Mouse (Mus musculus) CH12.LX (cell line): Measurements from ENCODE around the gene Xylb. TPM values are rescaled to one million over a fixed set of nuclear protein-coding genes. Genes with fewer than 3 reads are reported as not detected.

ENCODE experiments used
- DNase-seq: peaks from one replicate; pipeline ENCODE4 v3.0.0-alpha.2; 2013; ENCODE audit errors: extremely low read depth
- H3K27ac ChIP-seq: 2 replicates; pipeline ENCODE4 v1.5.1; 2012; ENCODE audit warnings: low read depth, mild to moderate bottlenecking, control low read depth, moderate library complexity; ENCODE audit not compliant: insufficient read depth
- H3K27me3 ChIP-seq: replicated peaks from 2 replicates; pipeline ENCODE3; 2012; ENCODE audit warnings: inconsistent platforms
- H3K36me3 ChIP-seq, 2 experiments: replicated peaks in 1 of 2; 2 replicates each; pipeline versions ENCODE3 to v1.6.1; 2012; ENCODE audit warnings: inconsistent platforms in 1 of 2, low read length in 1 of 2, mild to moderate bottlenecking in 1 of 2, mixed read lengths in 1 of 2, moderate library complexity in 1 of 2; ENCODE audit not compliant: control insufficient read depth in 1 of 2, insufficient read depth in 1 of 2
- H3K4me1 ChIP-seq, 2 experiments: 2 replicates each; pipeline ENCODE4 v1.6.1; 2012; ENCODE audit warnings: inconsistent platforms in 1 of 2, moderate library complexity in 1 of 2; ENCODE audit not compliant: insufficient read depth in 2 of 2, control insufficient read depth in 1 of 2
- H3K4me2 ChIP-seq: 2 replicates; pipeline ENCODE4 v1.6.1; 2012; ENCODE audit warnings: low read depth, mild to moderate bottlenecking, control low read depth; ENCODE audit not compliant: poor library complexity, insufficient read depth, severe bottlenecking
- H3K4me3 ChIP-seq, 3 experiments: fragments of 150-350 bp in 1 of 3; sonication (generic) in 1 of 3; replicated peaks in 1 of 3; 2 replicates each; pipeline versions ENCODE3 to v1.5.1; 2011 to 2012; ENCODE audit warnings: low read depth in 2 of 3, low read length in 2 of 3, mild to moderate bottlenecking in 2 of 3, moderate library complexity in 2 of 3, control low read depth in 1 of 3, improper control_type of control experiment in 1 of 3, inconsistent platforms in 1 of 3, mixed read lengths in 1 of 3; ENCODE audit not compliant: poor library complexity in 1 of 3
- H3K79me2 ChIP-seq: replicated peaks from 2 replicates; pipeline ENCODE4 v1.6.1; 2012; ENCODE audit warnings: mild to moderate bottlenecking, moderate library complexity; ENCODE audit not compliant: control insufficient read depth, poor library complexity, insufficient read depth, severe bottlenecking; ENCODE audit errors: extremely low read depth
- H3K9ac ChIP-seq: 2 replicates; pipeline ENCODE4 v1.6.1; 2012; ENCODE audit warnings: low read depth, mild to moderate bottlenecking, control low read depth, moderate library complexity; ENCODE audit not compliant: insufficient read depth
- H3K9me3 ChIP-seq: replicated peaks from 2 replicates; pipeline ENCODE3; 2012; ENCODE audit warnings: low read length, inconsistent platforms, mixed read lengths
- BHLHE40 ChIP-seq: IDR thresholded peaks from 2 replicates; pipeline ENCODE4 v1.6.1; 2011; ENCODE audit warnings: mild to moderate bottlenecking, low read depth, low read length, improper control_type of control experiment
- CHD1 ChIP-seq: IDR thresholded peaks from 2 replicates; pipeline ENCODE4 v1.6.1; 2012; ENCODE audit warnings: low read depth, low read length, improper control_type of control experiment, inconsistent platforms
- CHD2 ChIP-seq: IDR thresholded peaks from 2 replicates; pipeline ENCODE4 v1.6.1; 2011; ENCODE audit warnings: low read length, improper control_type of control experiment
- E2F4 ChIP-seq: IDR thresholded peaks from 2 replicates; pipeline ENCODE4 v1.6.1; 2011; ENCODE audit warnings: low read depth, low read length, improper control_type of control experiment; ENCODE audit not compliant: insufficient replicate concordance
- HCFC1 ChIP-seq: IDR thresholded peaks from 2 replicates; pipeline ENCODE4 v1.6.1; 2012; ENCODE audit warnings: low read depth, mild to moderate bottlenecking, inconsistent platforms, low read length, improper control_type of control experiment
- IRF4 ChIP-seq: IDR thresholded peaks from 2 replicates; pipeline ENCODE4 v1.6.1; 2014; ENCODE audit warnings: low read depth, mild to moderate bottlenecking, inconsistent platforms, low read length, improper control_type of control experiment
- JUN ChIP-seq: IDR thresholded peaks from 2 replicates; pipeline ENCODE4 v1.6.1; 2011; ENCODE audit warnings: low read depth, mild to moderate bottlenecking, low read length, improper control_type of control experiment, moderate library complexity; ENCODE audit not compliant: insufficient read depth
- KAT2A ChIP-seq: IDR thresholded peaks from 2 replicates; pipeline ENCODE4 v1.6.1; 2012; ENCODE audit warnings: low read length, improper control_type of control experiment, inconsistent platforms; ENCODE audit not compliant: insufficient replicate concordance
- MAX ChIP-seq: IDR thresholded peaks from 2 replicates; pipeline ENCODE4 v1.6.1; 2011; ENCODE audit warnings: low read length, improper control_type of control experiment
- MAZ ChIP-seq: IDR thresholded peaks from 2 replicates; pipeline ENCODE4 v1.6.1; 2012; ENCODE audit warnings: low read depth, mild to moderate bottlenecking, inconsistent platforms, low read length, improper control_type of control experiment, moderate library complexity
- MEF2A ChIP-seq: IDR thresholded peaks from 2 replicates; pipeline ENCODE4 v1.6.1; 2014; ENCODE audit warnings: low read depth, mild to moderate bottlenecking, inconsistent platforms, low read length, improper control_type of control experiment, borderline replicate concordance
- MXI1 ChIP-seq: IDR thresholded peaks from 2 replicates; pipeline ENCODE4 v1.6.1; 2011; ENCODE audit warnings: mild to moderate bottlenecking, low read depth, low read length, improper control_type of control experiment
- NRF1 ChIP-seq: IDR thresholded peaks from 2 replicates; pipeline ENCODE4 v1.6.1; 2014; ENCODE audit warnings: low read depth, mild to moderate bottlenecking, inconsistent platforms, low read length, improper control_type of control experiment, moderate library complexity
- POLR2A ChIP-seq: IDR thresholded peaks from 2 replicates; pipeline ENCODE4 v1.6.1; 2011; ENCODE audit warnings: low read depth, mild to moderate bottlenecking, improper control_type of control experiment, low read length
- POLR2AphosphoS2 ChIP-seq: IDR thresholded peaks from 2 replicates; pipeline ENCODE4 v1.6.1; 2011; ENCODE audit warnings: low read depth, low read length, improper control_type of control experiment
- RCOR1 ChIP-seq: conservative IDR thresholded peaks from 2 replicates; pipeline ENCODE4 v1.6.1; 2012; ENCODE audit warnings: low read depth, mild to moderate bottlenecking, inconsistent platforms, low read length, improper control_type of control experiment
- SIN3A ChIP-seq: IDR thresholded peaks from 2 replicates; pipeline ENCODE4 v1.6.1; 2012; ENCODE audit warnings: low read length, improper control_type of control experiment, inconsistent platforms
- SMC3 ChIP-seq: IDR thresholded peaks from 2 replicates; pipeline ENCODE4 v1.6.1; 2011; ENCODE audit warnings: low read depth, low read length, improper control_type of control experiment
- UBTF ChIP-seq: IDR thresholded peaks from 2 replicates; pipeline ENCODE4 v1.6.1; 2012; ENCODE audit warnings: low read depth, mild to moderate bottlenecking, inconsistent platforms, low read length, improper control_type of control experiment, moderate library complexity
- USF1 ChIP-seq: IDR thresholded peaks from 2 replicates; pipeline ENCODE4 v1.6.1; 2014; ENCODE audit warnings: low read depth, mild to moderate bottlenecking, inconsistent platforms, low read length, improper control_type of control experiment
- USF2 ChIP-seq: conservative IDR thresholded peaks from 2 replicates; pipeline ENCODE4 v1.6.1; 2011; ENCODE audit warnings: low read depth, low read length, improper control_type of control experiment
- ZC3H11A ChIP-seq: IDR thresholded peaks from 2 replicates; pipeline ENCODE4 v1.6.1; 2012; ENCODE audit warnings: low read depth, mild to moderate bottlenecking, inconsistent platforms, low read length, improper control_type of control experiment
- dilution Hi-C: fragments of 300-500 bp; cut with MboI; formaldehyde crosslinking; loops from 2 replicates; pipeline ENCODE4 v1.14.3; 2020; ENCODE audit warnings: low sequenced_read_pairs; ENCODE audit not compliant: extremely low pct_unique_long_range_greater_than_20kb, extremely low pct_ligation_motif_present
- in situ Hi-C: fragments of 300-500 bp; cut with MboI; formaldehyde crosslinking; loops from 3 replicates; pipeline ENCODE4 v1.14.3; 2019; ENCODE audit warnings: low sequenced_read_pairs, low pct_ligation_motif_present, low pct_unique_long_range_greater_than_20kb, mixed read lengths
- polyA plus RNA-seq: library from polyadenylated mRNA; unstranded; fragments of >175 nt; gene quantifications from 2 replicates; pipeline ENCODE4 v1.2.1, GENCODE M21; 2012; ENCODE audit warnings: low read depth; ENCODE audit not compliant: insufficient read length
- total RNA-seq, 2 experiments: library from RNA; depleted of rRNA; stranded (reverse); fragments of 300-350 nt in 1 of 2; fragments of >200 nt in 1 of 2; gene quantifications; 2 replicates each; pipeline ENCODE4 v1.2.3; 2012 to 2014

Xylb gene
- total and polyA plus RNA-seq, 3 experiments, result 2.5 to 7.1 (median 4.8) TPM

DNA sequence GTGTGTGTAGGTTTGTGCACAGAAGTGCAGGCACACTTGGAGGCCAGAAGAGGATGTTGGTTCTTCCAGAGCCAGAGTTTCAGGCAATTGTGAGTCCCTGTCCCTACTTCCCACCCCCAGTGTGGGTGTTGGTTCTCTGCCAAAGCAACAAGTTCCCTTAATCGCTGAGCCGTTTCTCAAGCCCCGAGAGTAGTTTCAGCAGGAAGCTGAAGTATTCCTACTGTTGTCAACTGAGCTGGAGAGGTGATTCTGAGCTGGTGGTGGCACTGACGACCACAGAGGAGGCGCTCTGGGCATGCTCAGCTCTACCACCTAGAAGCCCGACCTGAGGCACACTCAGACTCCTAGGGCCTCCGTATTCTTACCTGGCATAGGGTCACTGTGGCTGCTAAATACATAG lies 8.1 kb downstream of the Xylb start, which contains the start of gene Slc22a14:
Gene Slc22a14, minus strand, starts transcription at position 270 of the 400 bp plus-strand sequence.
- Histone ChIP-seq H3K9me3 (no peaks in the 10 kb centered on the region), H3K4me2 (no peak within 1 kb of the TSS), H3K79me2 (no peaks in the 10 kb centered on the region), H3K4me1 (0 out of 4 replicates have a peak, but pooled peaks cover 0 to 3% of the 10 kb centered on the region in 2 experiments), H3K36me3 (peaks cover 23 to 48% of the 10 kb centered on the region in 2 experiments), H3K4me3 (no peak within 1 kb of the TSS), H3K27ac (no peak within 1 kb of the TSS), H3K9ac (no peak within 1 kb of the TSS), H3K27me3 (no peaks in the 10 kb centered on the region)
- dilution Hi-C loops (no loop called here), in situ Hi-C loops (no loop called here)
- TF ChIP-seq ZC3H11A (no peak), MAZ (no peak), CHD2 (no peak), SIN3A (no peak), CHD1 (no peak), KAT2A (no peak), USF2 (no peak), SMC3 (no peak), E2F4 (no peak), MEF2A (no peak), USF1 (no peak), POLR2A (no peak), HCFC1 (no peak), NRF1 (no peak), POLR2AphosphoS2 (no peak), IRF4 (no peak), MAX (no peak)
- no peak for DNase-seq

DNA sequence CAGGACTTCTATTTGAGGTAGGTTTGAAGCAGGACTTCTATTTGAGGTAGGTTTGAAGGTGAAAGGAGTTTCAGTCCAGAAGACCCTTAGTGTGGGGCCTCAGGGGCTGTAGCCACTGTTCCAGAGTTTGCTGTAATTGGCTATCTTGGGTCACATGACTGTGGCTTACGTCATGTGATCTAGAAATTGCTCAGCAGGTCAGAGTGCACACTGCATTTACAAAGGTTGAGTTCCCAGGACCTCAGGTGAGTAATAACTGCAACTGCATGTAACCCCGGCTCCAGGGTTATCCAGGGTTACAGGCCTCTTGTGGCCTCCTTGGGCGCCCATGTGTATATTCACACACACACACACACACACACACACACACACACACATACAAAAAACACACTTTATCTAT lies 11.2 kb downstream of the Xylb start:
- 0 out of 4 replicates have a peak, but pooled peaks cover 0 to 3% of the 10 kb centered on the region in 2 experiments for H3K4me1 ChIP-seq
- DNase-seq, result peak; percentile 16

More for the DNA sequence above, 11.2 kb downstream of the Xylb start:
- H3K27me3 ChIP-seq, result no peaks in the 10 kb centered on the region
- H3K9ac ChIP-seq, result no peak overlapping the region
- H3K36me3 ChIP-seq, result peaks cover 22 to 38% of the 10 kb centered on the region in 2 experiments
- dilution Hi-C loops (no loop called here), in situ Hi-C loops (no loop called here)
- H3K4me2 ChIP-seq, result no peak overlapping the region
- H3K27ac ChIP-seq, result no peak overlapping the region
- TF ChIP-seq JUN (no peak), IRF4 (no peak), USF2 (peak; percentile 73), UBTF (no peak), POLR2AphosphoS2 (no peak), RCOR1 (no peak), HCFC1 (no peak), NRF1 (no peak), MXI1 (no peak), USF1 (peak; percentile 65), SMC3 (no peak), E2F4 (no peak), SIN3A (no peak), BHLHE40 (peak; percentile 29; the same call in 1 of the 2 replicates)
- no peaks in the 10 kb centered on the region for H3K79me2 ChIP-seq
- H3K4me3 ChIP-seq, result no peak overlapping the region
- H3K9me3 ChIP-seq, result no peaks in the 10 kb centered on the region
